Mouse (Mus musculus) megakaryocyte progenitor cell, adult 5-6 weeks (primary cell): ENCODE measurements at regions not wholly inside any gene's neighbourhood (a gene's known extent, or its start where the extent isn't known, plus 50 kb on each side); places are given as distances from the start of the nearest gene placed in this dataset.
"Not testable (repeated sequence)": the region's sequence is repeated elsewhere in the genome, so short reads cannot be mapped to it uniquely, and the experiment has no call there.

ENCODE experiments used
- ATAC-seq: replicated peaks from 2 replicates; pipeline ENCODE4 v1.8.0; 2016; ENCODE audit warnings: mild to moderate bottlenecking, moderate TSS enrichment, inconsistent platforms; ENCODE audit not compliant: poor library complexity

DNA sequence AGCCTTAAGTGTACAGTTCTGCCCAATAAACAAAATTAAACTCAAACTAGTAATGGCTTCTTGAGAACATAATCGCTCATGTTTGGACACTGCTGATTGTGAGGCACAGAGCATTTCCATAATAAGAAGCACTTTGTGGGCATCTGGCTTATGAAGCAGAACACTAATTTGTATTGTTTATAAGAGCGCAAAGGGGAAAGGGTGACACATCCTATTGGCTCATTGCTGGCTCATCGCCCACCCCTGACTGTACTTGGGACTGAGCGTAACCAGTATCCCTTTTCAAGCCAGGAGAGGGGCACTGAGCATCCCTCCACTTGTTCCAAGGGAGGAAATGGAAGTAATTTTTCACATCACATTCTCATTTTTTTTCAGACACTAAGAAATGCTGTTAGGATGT, 288.0 kb downstream of the Sfmbt2 start:
- no peak for ATAC-seq

DNA sequence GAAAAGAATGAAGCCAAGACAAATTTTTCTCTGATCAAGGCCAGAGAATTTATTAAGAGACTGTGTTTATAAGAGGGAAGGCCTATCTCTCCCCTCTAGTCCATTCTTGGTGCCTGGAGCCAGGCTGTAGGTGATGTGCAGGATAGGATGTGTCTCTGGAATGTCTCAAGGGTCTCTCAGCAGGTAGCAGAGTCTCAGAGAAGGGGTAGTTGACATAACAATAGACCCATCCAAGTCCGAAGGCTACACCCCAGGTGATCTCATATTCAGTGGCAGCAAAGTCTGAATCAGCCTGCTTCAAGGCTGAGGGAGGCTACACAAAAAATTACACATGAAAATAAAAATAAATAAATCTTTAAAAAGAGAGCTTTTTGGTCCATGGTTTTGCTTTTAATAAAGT, 297.6 kb downstream of the Sfmbt2 start:
- ATAC-seq, result not testable (repeated sequence)

DNA sequence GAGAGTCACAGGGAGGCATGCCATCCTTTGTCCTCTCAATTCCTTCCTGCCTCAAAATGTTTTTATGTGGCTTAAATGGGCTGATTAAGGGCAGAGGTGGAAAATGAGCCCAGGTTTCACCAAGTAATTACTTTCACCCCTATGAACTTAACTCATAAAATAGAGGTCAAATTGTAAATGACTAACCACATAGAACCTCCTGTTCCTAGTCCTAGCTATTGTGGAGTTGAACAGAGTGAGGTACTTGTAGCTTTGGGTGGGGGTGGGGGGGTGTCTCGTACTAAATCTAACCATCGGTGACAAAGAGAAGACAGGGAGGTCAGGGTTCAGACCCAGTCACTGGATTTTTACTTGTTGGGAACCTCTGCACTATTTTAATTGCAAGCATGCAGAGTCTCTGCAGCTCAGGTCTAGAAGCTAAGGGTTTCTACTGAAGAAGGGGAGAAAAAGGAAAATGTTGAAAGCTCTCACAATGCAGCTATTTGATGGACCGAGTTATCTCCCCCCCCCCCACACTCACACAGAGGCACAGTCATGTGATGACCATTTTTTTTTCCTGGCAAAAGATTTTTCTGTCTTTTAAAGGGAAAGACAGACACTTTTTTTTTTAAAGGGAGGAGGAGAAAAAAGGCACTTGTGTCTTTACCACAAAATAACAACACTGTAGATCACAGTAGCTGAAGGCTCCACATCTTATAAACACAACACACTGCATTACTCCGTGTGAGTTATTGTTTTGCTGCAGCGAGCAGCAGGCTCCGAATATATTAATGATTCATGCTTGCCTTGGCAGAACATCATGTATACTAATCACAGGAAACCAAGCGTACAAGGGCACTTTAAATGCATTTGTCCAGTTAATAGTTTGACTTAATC, 300.4 kb downstream of the Sfmbt2 start:
- ATAC-seq, result no peak

DNA sequence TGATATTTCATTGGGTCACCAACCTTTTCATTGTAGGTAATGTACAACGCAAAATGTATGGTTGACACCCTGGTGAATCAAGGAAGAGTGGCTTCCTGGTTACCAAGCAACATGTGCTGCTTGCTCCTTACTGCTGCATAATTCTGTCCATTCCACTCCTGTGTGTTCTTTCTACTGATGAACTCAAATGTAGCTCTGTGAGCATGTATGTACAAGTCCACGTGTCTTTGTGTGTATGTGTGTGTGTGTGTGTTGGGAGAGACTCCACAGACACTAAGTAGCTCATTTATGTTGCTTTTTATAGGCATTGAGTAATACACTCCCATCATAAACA, 301.0 kb downstream of the Sfmbt2 start:
- no peak for ATAC-seq

- no peak for ATAC-seq
Observed at GRCm38 (mm10) chr2:10672196-10672595, 301.9 kb downstream of the Sfmbt2 start.

DNA sequence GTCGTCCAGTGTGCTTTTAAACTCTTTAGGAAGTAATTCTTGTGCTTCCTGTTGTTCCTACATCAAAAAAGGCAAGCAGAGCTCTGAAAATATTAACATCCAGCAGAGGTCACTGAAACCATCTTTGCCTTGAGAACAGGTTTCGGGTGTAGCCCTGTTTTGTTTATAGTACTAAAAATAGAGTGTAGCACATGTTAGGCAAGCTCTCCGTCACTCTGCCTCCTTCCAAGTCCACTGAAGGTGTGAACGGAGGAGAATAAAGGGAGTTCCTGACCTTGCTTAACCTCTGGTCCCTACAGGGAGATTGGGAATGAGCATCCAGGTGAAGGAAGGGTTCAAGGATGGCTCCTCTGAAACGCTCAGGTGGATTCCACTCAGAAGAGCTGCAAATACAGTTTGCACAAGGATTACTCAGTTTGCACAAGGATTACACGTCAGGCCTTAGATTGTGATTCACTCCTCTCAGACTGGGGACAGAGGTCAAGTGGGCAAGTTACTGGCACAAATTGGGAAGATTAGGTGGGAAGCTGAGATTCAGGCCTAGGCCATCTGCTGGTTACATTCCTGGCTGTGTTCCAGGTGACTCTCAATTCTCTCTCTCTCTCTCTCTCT, 304.5 kb downstream of the Sfmbt2 start:
- no peak for ATAC-seq

DNA sequence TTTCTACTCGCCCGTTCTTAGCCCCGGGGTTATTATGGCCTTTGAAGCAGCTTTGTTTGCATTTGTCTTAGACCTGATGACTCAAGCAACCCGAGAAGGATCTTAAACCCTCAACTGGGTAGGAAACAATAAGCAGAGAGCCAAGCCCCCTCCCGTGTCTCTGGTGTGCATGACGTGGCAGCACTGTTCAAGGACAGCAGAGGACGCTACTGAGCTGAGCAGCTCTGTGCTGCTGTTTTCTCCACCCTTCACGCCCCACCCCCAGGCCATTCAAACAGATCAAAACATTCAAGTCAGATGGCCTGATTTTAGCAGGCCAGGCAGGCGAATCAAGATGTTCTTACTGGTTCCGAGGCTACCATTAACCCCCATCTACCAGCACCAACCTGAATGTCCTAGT, 331.1 kb downstream of the Sfmbt2 start:
- no peak for ATAC-seq

GRCm38 (mm10) chr2:10718366-10718765, 348.1 kb downstream of the Sfmbt2 start:
- no peak for ATAC-seq

GRCm38 (mm10) chr2:10734337-10734736, 364.0 kb downstream of the Sfmbt2 start:
- not testable (repeated sequence) for ATAC-seq

DNA sequence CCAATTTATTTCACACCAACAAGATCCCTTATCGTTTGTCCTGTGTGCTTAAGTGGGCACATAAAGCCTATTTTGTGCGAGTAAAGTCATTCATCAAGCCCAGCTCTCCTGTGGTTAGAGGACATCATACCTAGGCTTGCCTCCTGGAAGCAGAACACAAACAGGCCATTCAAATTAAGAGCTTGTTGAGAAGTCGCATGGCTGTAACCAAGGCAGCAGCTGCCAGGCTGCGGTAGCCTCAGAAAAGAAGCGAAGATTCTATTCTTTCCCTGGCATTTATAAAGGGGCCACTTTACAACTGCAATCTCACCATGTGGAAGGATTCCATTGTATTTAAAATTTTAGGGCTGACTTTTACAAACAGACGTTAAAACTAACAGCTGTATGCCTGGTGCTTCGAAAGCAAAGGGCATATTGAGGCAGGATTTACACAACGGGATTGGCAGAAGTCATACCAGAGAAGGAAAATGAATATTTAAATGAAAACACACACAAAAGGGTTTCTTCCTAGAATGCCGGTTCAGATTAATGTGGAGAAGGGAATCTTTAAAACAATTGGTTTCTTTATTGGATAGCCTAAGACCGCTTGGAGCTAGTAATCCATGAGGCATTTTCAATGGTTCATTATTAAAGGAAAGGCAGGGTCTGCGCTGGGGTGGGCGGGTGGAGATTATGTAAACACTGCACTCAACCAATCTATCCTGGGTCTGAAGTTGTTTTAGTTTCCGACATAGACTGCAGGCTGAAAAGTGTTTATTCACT, 366.6 kb downstream of the Sfmbt2 start:
- ATAC-seq, result no peak

GRCm38 (mm10) chr2:10737458-10737775, 367.1 kb downstream of the Sfmbt2 start:
- ATAC-seq, result no peak

DNA sequence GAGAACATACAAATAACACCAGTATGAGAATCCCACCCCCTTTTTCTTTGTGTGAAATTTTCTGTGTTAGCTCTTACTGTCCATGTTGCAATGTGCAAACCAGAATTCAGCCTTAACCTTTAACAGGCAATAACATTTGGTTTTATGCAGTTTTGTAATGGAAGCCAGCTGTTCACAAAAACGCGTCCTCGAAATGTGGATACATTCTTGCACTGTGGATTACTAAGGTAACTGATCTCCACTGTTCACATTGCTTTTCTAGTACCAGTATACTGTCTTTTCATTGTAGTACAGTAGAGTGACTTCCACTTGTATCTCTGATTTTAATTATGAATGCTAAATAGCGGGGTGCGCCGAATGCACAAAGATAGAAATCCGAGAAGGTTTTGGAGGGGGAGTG, 374.8 kb downstream of the Sfmbt2 start:
- ATAC-seq, result no peak

DNA sequence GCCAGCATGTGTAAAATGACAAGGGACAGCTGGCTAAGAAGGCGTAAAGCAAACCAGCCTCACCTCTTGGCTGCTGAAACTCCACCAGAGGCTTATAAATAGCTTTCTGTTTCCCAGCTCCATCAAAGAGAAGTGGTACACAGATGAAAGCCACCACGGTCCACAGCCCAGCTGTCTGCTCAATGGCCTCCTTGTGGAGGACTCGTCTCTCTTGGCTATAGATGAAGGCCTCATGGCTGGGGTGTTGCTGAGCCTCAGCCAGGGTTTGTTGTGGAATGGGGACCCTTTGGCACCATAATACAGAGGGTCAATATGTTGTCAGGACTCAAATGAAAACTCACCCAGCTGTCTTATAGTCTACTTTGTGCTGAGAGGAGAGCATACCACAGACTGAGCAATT, 385.1 kb downstream of the Sfmbt2 start:
- ATAC-seq, result no peak

- no peak for ATAC-seq
Observed at GRCm38 (mm10) chr2:10757202-10757840, 387.0 kb downstream of the Sfmbt2 start.

- ATAC-seq, result no peak
Observed at GRCm38 (mm10) chr2:10757886-10758285, 387.6 kb downstream of the Sfmbt2 start.

- ATAC-seq, result no peak
Observed at GRCm38 (mm10) chr2:10762236-10762635, 391.9 kb downstream of the Sfmbt2 start.

- no peak for ATAC-seq
Observed at GRCm38 (mm10) chr2:10783071-10783470, 388.8 kb upstream of the Prkcq start.

GRCm38 (mm10) chr2:10783594-10783993, 388.3 kb upstream of the Prkcq start:
- ATAC-seq, result no peak

GRCm38 (mm10) chr2:10784266-10784665, 387.6 kb upstream of the Prkcq start:
- no peak for ATAC-seq

- peak; percentile 83 for ATAC-seq
Observed at GRCm38 (mm10) chr2:10785156-10785555, 386.8 kb upstream of the Prkcq start.

DNA sequence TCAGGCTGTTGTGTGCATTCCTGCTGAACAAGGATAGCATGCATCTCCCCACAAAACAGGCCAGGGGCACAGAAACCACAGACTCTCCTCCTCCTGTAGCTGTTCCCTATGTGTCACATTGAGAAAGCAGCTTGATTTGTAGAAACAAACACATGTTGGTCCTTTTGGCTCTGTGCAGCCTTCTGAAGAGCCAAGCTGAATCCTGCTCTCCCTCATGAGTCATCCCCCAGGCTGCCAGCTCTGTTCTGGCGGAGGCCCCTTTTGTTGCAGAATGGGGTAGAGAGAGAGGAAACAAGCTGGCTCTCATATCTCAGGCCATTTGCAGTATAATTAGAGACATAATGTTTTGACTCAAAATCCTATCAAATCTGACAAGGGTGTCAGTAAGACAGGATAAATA, 383.4 kb upstream of the Prkcq start:
- ATAC-seq, result no peak

GRCm38 (mm10) chr2:10791233-10791632, 380.7 kb upstream of the Prkcq start:
- ATAC-seq, result no peak
